Mouse (Mus musculus): ENCODE results near the gene Clrn2. TPM values are rescaled to one million over a fixed set of nuclear protein-coding genes. Genes with fewer than 3 reads are reported as not detected.

The Clrn2 gene
- total RNA-seq, 2 experiments from 2014 or later = not detected

DNA sequence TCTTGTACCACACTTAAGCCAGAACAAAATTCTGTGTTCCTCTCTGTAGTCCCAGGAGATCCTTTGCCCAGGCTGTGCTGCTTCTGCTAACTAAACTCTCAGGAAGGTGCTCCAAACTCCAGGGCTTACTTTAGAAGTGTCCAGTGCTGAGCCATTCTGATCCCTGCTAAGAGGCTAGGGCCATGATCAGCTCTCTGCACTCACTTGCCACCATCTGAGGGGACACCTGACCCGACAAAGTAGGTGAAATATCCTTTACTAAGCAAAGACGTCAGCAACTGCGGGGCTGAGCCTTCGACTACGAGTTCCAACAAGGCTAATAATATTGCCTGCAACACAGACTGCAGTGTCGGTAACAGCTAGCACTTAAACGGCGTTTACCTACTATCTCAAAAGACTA lies 4.3 kb upstream of the Clrn2 start:
- intact Hi-C loops (cut with DNase I) = loop anchor here (10.0 kb wide), 1 partner anchor 406 kb away; the partner anchor contains the start of gene Lcorl
- no peak for DNase-seq

DNA sequence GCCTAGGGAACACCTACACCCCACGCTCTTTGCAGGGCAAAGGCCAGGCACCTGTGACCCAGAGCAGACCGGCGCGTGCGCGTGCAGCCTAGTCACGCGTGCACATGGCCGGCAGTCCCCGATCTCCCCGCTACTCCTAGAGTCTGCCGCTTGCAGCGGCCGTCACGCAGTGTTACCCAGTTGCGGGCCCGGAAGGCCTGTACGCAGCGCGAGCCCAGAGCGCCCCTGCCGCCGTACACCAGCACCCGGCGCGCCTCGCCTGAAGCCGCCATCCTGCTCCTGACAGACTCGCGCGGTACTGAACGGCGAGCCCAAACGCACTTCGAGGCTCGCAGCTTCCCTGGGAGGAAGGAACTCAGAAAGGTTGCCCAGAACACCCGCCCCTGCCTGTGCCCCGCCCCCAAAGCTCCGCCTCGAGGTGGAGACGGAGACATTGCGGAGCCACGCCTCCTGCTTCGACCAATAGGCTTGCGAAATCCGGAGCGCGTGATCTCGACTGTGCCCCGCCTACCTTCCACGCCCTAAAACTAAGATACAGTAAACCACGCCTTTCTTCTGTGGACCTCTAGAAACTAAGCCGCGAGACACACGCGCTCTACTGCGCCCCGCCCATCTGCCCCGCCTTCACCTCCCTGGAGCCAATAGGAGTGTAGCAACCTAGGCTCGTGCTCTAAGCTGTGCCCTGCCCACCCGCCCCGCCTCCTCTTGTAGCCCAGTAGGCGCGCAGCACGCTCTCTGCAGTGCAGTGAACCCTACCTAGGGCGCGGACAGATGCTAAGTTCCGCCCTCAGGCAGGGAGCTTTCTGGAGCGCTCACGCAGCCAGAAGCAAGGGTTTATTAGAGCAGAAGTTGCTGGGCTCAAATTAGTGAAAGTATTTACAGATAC lies 3.5 kb upstream of the Clrn2 start, which contains the start of gene Qdpr:
TSS of gene Qdpr (minus strand) at position 406 of the 886 bp plus-strand sequence.
- peak; percentile 86 to 96 for DNase-seq
- intact Hi-C loops (cut with DNase I) = loop anchor here (5.0 to 10.0 kb wide), 2 partner anchors 42 to 405 kb away; partner anchors contain the start of genes Lap3 and Lcorl

DNA sequence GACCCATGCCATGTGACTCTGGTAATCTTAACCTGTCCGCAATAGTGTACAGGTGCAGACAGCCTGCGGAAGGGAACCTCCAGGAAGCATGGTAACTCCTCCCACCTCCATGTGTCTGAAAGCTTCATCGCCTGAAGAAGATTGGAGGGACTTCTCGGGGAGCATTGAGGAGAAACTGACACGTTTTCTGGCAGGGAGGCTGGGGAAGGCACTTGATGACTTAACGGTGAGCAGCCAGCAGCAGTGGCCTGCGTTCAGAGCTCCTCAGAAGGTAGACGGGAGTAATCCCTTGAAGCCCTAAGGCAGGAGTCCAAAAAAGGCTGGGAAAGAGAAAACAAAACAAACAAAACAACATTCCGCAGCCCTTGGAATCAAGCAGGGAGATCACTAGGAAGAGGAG lies 905 bp downstream of the Clrn2 start:
- DNase-seq = no peak
- intact Hi-C loops (cut with DNase I) = loop anchor here (5.0 kb wide), 1 partner anchor 38 kb away; the partner anchor contains the start of gene Lap3

DNA sequence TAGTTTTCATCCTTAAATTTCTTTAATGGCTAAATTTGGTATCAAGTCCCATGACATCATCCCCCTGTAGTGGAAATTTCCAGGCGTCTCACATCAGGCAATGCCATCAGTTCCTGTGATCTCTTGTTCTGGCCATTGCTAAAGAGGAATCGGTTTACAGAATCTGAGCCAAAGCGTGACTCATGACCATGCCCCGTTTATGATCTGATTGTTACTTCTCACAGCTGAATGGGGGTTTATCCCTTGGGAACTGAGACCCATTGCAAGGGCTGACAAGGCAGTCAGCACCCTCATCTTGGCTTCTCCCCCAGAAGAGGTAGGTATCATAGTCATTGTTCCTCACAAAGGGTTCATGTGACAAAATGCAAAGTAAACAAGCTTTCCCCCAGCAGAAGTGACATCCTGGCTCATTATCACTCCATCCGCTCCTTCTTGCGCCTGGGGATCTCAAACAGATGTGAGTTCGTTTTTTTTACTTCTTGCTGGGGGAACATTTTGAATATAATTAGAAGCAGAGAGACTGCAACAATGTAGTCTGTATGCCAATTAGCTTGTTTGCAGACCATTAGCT lies 19.4 kb downstream of the Clrn2 start:
- no peak for DNase-seq
- intact Hi-C loops (cut with DNase I) = loop anchor here (2.0 to 10.0 kb wide), 2 partner anchors 196 to 872 kb away; partner anchors contain the start of gene Ncapg

DNA sequence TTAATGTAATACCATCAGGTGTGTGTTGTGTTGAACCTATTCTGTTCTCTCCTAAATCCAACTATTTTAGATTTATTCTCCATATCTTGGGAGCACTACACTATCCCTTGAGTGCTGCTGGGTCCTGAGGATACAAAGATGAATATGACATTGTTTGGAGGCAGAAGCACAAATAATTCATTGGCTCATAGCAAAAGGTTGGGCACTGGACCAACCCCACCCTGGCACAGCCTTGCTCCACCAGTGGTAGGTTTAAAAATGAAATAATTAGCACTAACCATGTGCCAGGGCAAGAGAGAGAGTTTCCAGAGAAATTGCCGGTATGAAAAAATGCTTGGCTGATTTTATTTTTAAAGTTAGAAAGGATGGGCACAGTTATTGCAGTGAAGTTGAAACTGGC lies 20.0 kb downstream of the Clrn2 start:
- intact Hi-C loops (cut with DNase I) = loop anchor here (2.0 to 10.0 kb wide), 2 partner anchors 195 to 871 kb away; partner anchors contain the start of gene Ncapg
- DNase-seq = no peak

DNA sequence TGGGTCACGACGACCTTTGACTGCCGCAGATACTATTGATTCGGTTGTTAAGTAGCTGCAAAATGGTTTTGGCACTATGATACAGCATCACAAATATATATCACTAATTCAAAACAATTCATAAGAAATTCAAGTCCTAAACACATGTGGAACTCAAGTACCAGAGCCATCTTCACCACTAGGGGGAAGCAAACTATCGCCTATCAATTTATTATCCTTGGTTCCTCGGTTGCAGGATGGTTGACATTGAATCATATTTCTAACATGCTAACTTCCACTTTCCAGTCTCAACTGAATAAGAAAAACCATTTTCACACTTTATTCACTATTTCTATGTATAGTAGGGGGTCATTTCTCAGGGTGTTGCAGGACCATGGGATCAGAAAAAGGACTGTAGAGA lies 20.7 kb downstream of the Clrn2 start:
- no peak for DNase-seq
- intact Hi-C loops (cut with DNase I) = loop anchor here (10.0 kb wide), 1 partner anchor 871 kb away; no protein-coding TSS in a partner anchor

DNA sequence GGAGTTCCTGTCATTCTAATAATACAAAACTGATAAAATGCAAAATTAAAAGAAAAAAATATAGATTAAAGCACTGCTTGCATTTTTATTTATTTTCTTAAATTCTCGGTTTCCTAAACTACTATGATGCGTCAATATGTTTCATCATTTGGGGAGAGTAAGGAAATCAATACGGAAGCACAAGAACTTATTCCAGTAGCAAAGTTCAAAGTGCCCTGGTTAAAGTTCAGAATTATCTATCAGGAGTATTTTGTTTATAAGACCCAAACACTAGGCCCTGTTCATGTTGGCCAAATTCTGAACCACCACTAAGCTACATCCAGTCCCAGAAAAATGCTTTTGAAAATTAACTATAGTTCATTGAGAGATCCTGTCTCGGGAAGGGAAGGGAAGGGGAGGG lies 21.2 kb downstream of the Clrn2 start:
- intact Hi-C loops (cut with DNase I) = loop anchor here (5.0 to 10.0 kb wide), 2 partner anchors 58 to 870 kb away; no protein-coding TSS in a partner anchor
- no peak for DNase-seq

DNA sequence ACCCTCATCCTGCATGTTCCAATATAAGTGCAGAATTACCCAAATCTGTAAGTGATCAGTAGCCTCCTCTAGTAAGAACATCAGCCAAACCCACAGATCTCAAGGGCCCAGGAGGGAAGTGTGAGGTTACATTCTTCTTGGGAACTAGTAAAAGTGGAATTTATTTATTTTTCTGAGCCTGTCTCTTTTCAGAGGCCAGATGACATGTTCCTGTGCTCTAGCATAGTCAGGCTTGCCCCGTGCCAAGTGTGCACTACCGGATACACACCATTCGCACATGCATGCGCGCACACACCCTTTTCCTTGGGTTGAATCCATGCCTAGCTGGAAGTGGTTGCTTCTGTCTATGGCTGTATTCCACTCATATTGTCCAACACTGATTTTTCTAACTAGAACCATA lies 22.2 kb downstream of the Clrn2 start:
- DNase-seq = no peak
- intact Hi-C loops (cut with DNase I) = loop anchor here (5.0 to 10.0 kb wide), 2 partner anchors 57 to 869 kb away; no protein-coding TSS in a partner anchor

DNA sequence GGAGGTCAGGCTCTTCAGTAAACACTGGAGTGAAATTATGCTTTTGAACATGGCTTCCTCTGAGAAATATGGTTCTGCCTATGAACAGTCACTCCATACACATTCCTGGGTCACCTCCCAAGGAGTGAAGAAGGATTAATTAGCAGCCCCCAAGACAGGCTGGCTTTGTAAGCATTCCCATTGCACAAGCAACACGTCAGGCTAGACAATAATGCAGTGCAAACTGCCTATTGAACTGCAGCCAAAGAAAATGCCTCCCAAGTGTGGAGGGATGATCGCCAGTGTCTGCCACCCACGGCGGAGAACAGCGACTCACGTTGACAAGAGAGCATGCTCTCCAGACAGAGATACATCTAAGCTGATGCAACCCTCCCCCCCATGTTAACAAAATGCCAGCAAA lies 22.7 kb downstream of the Clrn2 start:
- intact Hi-C loops (cut with DNase I) = loop anchor here (5.0 to 10.0 kb wide), 2 partner anchors 56 to 869 kb away; no protein-coding TSS in a partner anchor
- no peak for DNase-seq

DNA sequence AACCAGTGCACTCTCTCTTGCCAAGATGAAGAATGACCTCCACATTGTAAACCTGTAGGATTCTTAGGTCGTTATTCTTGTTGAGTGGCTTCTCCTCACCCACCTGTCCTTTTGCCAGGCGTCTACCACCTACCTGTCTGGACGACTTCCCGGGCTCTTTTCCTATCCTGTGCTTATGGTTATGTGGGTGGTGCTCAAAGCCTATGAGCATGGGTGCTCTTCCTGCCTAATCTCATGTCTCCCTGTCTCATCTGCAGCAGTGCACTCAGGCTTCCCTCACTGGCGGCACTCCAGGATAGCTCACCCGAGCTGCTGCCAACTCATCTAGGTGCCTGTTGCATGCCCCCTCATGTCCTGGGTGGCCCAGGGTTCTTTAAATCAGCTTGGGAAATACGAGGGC lies 24.1 kb downstream of the Clrn2 start:
- no peak for DNase-seq
- intact Hi-C loops (cut with DNase I) = loop anchor here (5.0 to 10.0 kb wide), 2 partner anchors 55 to 867 kb away; no protein-coding TSS in a partner anchor

DNA sequence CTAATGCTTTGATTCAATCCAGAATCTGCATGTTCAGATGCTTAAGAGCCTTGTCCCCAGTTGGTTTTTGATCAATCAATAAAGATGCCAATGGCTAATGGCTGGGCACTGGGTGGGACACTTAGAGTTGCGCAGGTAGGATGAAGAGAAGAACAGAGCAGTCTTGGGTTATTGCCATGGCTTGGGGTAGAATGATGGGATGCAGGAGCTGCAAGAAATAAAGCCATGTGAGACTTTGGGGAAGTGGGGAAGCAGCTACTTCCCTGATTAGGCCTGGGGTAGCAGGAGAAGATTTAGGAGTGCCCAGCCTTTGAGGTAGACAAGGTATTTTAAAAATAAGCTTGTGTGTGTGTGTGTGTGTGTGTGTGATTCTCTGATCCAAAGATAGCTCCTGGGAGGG lies 26.5 kb downstream of the Clrn2 start:
- intact Hi-C loops (cut with DNase I) = no loop called here
- no peak for DNase-seq

DNA sequence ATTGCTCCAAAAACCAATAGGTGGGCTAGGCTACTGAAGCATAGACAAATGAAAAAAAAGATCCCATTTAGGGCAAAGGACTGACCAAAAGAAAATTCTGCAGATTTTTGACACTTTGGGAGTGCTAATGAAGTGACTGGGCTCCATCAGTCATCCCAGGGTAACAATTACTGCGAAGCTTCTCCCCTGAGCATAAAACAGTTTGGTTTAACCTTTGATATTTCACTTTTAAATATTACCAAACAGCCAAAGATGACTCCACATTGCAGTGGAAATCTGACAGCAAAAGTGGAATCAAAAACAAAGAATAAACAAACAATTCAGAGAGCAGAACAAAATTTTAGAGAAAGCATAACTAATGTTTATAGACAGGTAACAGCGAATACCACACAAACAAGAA lies 27.6 kb downstream of the Clrn2 start:
- intact Hi-C loops (cut with DNase I) = no loop called here
- no peak for DNase-seq

DNA sequence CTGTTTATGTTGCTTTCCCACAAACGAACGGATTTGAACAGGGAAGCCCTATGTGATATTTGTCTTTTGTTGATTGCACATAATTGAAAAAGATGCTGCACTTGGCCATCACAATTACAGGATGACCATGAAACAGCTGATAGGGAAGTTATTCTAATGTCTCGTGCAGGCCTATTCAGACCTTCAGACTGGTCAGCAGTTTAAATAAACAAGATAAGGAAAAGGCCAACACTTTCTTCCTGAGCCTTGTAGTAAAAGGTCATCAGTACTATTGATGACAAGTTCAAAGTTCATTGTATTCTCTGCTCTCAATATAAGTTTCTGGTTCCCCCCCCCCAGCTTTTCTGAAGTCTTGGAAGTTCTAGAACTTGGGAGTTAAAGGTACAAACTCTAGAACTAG lies 29.1 kb downstream of the Clrn2 start:
- intact Hi-C loops (cut with DNase I) = no loop called here
- no peak for DNase-seq

DNA sequence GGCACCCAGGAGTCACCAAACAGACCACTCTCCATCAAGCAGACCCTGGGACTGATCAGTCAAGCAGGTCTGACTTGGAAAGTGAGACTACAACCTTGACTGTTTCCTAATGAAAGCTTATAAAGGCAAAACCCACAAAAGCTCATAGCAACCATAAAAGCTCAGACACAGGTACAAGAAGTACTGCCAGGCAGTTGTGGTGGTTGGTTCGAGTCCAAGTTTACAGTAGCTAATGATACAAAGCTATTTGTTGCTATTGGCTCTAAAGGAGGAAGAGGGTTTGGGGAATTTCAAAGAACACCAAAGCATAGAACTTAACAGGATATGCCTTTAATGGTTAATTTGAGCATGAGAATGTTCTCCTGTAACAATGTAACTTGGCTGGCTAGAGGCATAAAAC lies 30.1 kb downstream of the Clrn2 start:
- no peak for DNase-seq
- intact Hi-C loops (cut with DNase I) = no loop called here

DNA sequence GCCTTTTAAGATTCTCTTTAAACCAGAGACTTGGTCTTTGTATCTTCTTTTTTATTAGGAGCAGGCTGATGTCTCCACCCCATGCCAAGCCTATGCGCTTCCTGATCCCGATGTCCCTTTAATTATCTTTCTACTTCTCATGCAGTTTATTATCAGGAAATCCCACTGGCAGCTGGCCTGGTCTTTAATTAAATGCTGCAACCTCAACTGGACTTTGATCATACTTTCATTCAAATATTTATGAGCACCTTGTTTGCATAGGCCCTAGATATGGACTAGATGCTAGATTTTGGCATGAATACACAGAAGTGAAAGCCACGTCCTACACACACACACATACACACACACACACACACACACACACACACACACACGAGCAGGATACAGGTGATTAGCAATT lies 38.2 kb downstream of the Clrn2 start:
- intact Hi-C loops (cut with DNase I) = loop anchor here (5.0 kb wide), 2 partner anchors 36 to 39 kb away; partner anchors contain the start of genes Clrn2 and Qdpr
- DNase-seq = no peak

DNA sequence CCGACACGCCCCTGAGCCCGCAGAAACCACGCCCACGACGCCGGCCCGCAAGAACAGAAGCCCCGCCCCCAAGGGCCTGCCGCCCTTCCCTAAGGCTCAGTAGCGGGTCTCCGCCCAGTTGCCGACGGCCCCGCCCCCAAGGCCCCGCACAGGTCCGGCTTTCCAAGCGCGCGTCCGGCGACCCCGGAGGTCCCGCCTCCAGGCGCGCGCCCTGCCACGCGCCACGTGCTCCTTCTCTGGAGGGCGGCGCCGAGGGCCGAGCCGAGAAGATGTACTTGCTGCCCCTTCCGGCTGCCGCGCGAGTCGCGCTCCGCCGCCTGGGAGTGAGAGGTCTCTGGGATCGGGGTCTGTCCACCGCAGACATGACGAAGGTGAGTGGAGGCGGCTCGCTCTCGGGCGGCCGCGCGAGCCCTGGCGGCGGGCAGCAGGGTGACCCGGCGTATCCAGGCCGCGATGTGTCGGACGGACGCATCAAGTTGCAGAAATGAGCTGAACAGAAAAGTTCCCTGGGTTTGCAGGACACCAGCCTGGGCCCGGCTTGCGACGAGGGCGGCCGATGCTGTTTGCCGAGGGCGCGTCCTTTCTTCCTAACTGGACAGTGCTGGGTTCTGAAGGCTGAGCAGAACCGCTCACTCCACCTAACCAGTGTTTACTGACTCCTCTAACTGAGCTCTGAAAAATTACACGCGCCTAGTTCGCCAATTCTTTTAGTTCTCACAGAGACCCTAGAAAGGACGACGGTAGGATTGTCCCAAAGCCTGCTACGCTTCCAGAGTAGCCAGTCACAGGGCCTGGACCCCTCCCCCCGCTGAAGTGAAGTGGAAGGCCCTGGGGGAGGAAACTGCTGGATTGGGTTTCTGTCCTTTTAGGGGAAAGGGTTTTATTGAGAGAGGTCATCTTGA lies 39.9 kb downstream of the Clrn2 start, which contains the start of gene Lap3:
TSS of gene Lap3 (plus strand) at position 184 of the 902 bp plus-strand sequence.
- intact Hi-C loops (cut with DNase I) = loop anchor here (5.0 kb wide), 2 partner anchors 34 to 41 kb away; partner anchors contain the start of genes Clrn2 and Qdpr
- peak; percentile 99 for DNase-seq

DNA sequence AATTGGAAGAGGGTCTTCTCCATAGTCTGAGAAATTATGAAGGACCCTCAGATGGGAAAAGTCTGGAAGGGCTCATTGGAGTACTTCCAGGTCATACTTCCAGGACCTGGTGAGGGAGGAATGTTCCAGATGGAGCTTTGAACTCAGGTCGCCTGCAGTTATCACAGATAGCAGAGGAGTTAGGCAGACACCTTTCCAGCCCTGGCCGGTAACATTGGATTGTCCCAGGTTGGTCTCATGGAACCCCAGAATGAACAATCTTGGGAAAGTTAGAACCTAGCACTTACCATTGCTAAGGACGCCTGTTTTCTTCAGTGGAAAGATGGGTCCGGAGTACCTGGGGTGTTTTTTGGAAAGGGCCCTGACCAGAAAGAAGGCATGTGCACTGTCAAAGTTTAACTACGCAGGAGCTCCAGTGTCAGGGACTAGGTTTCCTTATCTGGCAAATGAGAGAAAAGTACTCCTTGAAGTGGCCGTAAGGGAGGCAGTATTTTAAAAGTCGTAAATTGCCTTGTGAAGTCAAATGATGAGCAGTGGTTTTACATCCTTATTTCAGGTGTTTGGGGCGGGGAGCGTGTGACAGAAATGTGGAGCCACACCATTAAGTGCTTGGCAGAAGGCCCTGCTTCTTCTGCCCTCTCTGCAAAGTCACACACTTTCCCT lies 40.7 kb downstream of the Clrn2 start:
- DNase-seq = no peak
- intact Hi-C loops (cut with DNase I) = loop anchor here (5.0 kb wide), 2 partner anchors 33 to 42 kb away; partner anchors contain the start of genes Clrn2 and Qdpr

DNA sequence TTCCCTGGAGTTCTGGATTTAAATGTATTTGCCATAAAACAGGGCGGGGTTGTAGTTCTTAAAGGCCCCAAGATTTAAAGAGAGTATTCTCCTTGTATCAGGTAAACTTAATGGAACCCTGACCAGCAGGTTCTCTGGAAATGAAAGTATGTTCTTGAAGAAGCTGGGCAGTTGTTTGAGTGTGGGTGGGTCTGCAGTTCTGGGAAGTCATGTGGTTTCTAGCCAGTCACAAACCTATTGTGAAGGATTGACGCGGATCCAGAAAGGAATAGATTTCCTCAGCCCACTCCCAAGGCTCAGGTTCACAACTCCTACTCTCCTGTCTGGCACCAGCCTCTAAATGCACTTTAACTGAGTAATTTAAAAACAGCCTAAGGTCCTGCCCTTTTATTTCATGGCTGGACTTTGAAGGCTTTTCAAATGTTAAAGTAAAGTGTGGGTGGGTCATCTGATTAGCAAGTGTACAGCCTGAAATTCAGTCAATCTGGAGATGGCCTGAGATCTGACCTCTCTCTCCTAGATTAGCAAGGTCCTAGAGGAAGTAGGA lies 42.0 kb downstream of the Clrn2 start:
- no peak for DNase-seq
- intact Hi-C loops (cut with DNase I) = no loop called here

DNA sequence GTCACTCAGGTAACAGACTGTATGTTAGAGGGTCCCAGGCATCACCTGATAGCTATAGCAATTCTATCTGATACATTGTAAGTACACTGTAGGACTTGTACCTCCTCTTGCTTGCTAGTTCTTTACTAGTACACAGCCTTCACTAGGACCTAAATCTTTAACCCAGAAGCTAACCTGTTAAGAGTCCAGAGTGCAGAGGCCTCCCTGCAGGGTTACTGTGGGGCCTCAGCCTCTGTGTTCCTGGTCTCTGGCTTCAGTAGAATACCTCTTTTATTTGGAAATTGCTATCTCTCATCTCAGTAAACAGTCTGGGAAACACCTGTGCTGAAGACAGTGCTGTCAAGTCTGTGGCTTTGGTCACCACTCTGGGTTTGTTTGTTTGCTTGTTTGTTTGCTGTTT lies 42.5 kb downstream of the Clrn2 start:
- intact Hi-C loops (cut with DNase I) = no loop called here
- no peak for DNase-seq

Measured in gastrocnemius, postnatal 36 days (tissue).